Mouse (Mus musculus) MEL (cell line): ENCODE results near the gene Alkbh7. TPM values are rescaled to one million over a fixed set of nuclear protein-coding genes. Genes with fewer than 3 reads are reported as not detected.

ENCODE experiments used
- DNase-seq: peaks from one replicate; pipeline ENCODE4 v3.0.0; 2011; ENCODE audit warnings: low read depth, low spot score
- H3K27ac ChIP-seq: 2 replicates; pipeline ENCODE4 v1.5.1; 2012; ENCODE audit warnings: low read depth, mild to moderate bottlenecking, control low read depth, low read length, moderate library complexity; ENCODE audit not compliant: control insufficient read depth
- H3K27me3 ChIP-seq, 2 experiments: fragments of 150-350 bp in 1 of 2; sonication (generic) in 1 of 2; 2 replicates each; pipeline ENCODE4 v1.6.1; 2012; ENCODE audit warnings: low read length in 2 of 2, mild to moderate bottlenecking in 2 of 2, improper control_type of control experiment in 1 of 2, moderate library complexity in 1 of 2; ENCODE audit not compliant: insufficient read depth in 2 of 2, control insufficient read depth in 1 of 2
- H3K36me3 ChIP-seq, 2 experiments: 2 replicates each; pipeline ENCODE4 v1.6.1; 2012 to 2014; ENCODE audit warnings: low read length in 2 of 2, improper control_type of control experiment in 1 of 2, inconsistent platforms in 1 of 2, mild to moderate bottlenecking in 1 of 2; ENCODE audit not compliant: insufficient read depth in 2 of 2, control insufficient read depth in 1 of 2
- H3K4me1 ChIP-seq, 2 experiments: fragments of 150-350 bp in 1 of 2; sonication (generic) in 1 of 2; 2 replicates each; pipeline ENCODE4 v1.6.1; 2012; ENCODE audit warnings: low read length in 2 of 2, improper control_type of control experiment in 1 of 2, mild to moderate bottlenecking in 1 of 2; ENCODE audit not compliant: insufficient read depth in 2 of 2, control insufficient read depth in 1 of 2
- H3K4me3 ChIP-seq, 2 experiments: fragments of 150-350 bp in 1 of 2; sonication (generic) in 1 of 2; 2 replicates each; pipeline ENCODE4 v1.5.1; 2012; ENCODE audit warnings: low read depth in 2 of 2, low read length in 2 of 2, mild to moderate bottlenecking in 2 of 2, moderate library complexity in 2 of 2, control low read depth in 1 of 2, improper control_type of control experiment in 1 of 2; ENCODE audit not compliant: control insufficient read depth in 1 of 2, insufficient read depth in 1 of 2
- H3K79me2 ChIP-seq: 2 replicates; pipeline ENCODE4 v1.6.1; 2012; ENCODE audit warnings: mild to moderate bottlenecking, low read length, moderate library complexity; ENCODE audit not compliant: control insufficient read depth, poor library complexity, insufficient read depth
- H3K9ac ChIP-seq: 2 replicates; pipeline ENCODE4 v1.6.1; 2012; ENCODE audit warnings: low read depth, mild to moderate bottlenecking, control low read depth, low read length, moderate library complexity; ENCODE audit not compliant: control insufficient read depth, poor library complexity, severe bottlenecking
- H3K9me3 ChIP-seq: fragments of 150-350 bp; sonication (generic); replicated peaks from 2 replicates; pipeline ENCODE4 v1.6.1; 2012; ENCODE audit warnings: mild to moderate bottlenecking, low read length, improper control_type of control experiment, moderate library complexity; ENCODE audit not compliant: insufficient read depth
- CTCF ChIP-seq, 3 experiments: IDR thresholded peaks in 2 of 3; conservative IDR thresholded peaks in 1 of 3; 2 replicates each; pipeline ENCODE4 v1.5.1; 2011 to 2012; ENCODE audit warnings: low read length in 3 of 3, low read depth in 2 of 3, mild to moderate bottlenecking in 2 of 3, improper control_type of control experiment in 1 of 3, inconsistent platforms in 1 of 3, mixed read lengths in 1 of 3, moderate library complexity in 1 of 3; ENCODE audit not compliant: control insufficient read depth in 1 of 3, insufficient read depth in 1 of 3, poor library complexity in 1 of 3, severe bottlenecking in 1 of 3
- E2F4 ChIP-seq: IDR thresholded peaks from 2 replicates; pipeline ENCODE4 v1.6.1; 2011; ENCODE audit warnings: low read depth, low read length, improper control_type of control experiment, borderline replicate concordance
- EP300 ChIP-seq, 2 experiments: IDR thresholded peaks; 2 replicates each; pipeline ENCODE4 v1.6.1; 2011; ENCODE audit warnings: improper control_type of control experiment in 2 of 2, low read length in 2 of 2, low read depth in 1 of 2, mild to moderate bottlenecking in 1 of 2
- ETS1 ChIP-seq: IDR thresholded peaks from 2 replicates; pipeline ENCODE4 v1.6.1; 2012; ENCODE audit warnings: low read depth, mild to moderate bottlenecking, inconsistent platforms, low read length, improper control_type of control experiment, moderate library complexity
- GATA1 ChIP-seq: IDR thresholded peaks from 2 replicates; pipeline ENCODE4 v1.6.1; 2011; ENCODE audit warnings: low read depth, low read length, improper control_type of control experiment
- JUND ChIP-seq: IDR thresholded peaks from 2 replicates; pipeline ENCODE4 v1.6.1; 2011; ENCODE audit warnings: low read depth, mild to moderate bottlenecking, improper control_type of control experiment, low read length
- KAT2A ChIP-seq: conservative IDR thresholded peaks from 2 replicates; pipeline ENCODE4 v1.6.1; 2012; ENCODE audit warnings: low read depth, low read length, improper control_type of control experiment, inconsistent platforms
- MAX ChIP-seq: IDR thresholded peaks from 2 replicates; pipeline ENCODE4 v1.6.1; 2011; ENCODE audit warnings: low read length, improper control_type of control experiment
- MAZ ChIP-seq: IDR thresholded peaks from 2 replicates; pipeline ENCODE4 v1.6.1; 2012; ENCODE audit warnings: low read depth, mild to moderate bottlenecking, inconsistent platforms, low read length, improper control_type of control experiment
- MEF2A ChIP-seq: IDR thresholded peaks from 2 replicates; pipeline ENCODE4 v1.6.1; 2014; ENCODE audit warnings: low read depth, mild to moderate bottlenecking, inconsistent platforms, low read length, improper control_type of control experiment; ENCODE audit not compliant: poor library complexity, insufficient replicate concordance, severe bottlenecking; ENCODE audit errors: extremely low read depth
- MYB ChIP-seq: IDR thresholded peaks from 2 replicates; pipeline ENCODE4 v1.6.1; 2011; ENCODE audit warnings: mild to moderate bottlenecking, low read depth, low read length, improper control_type of control experiment
- NRF1 ChIP-seq: IDR thresholded peaks from 2 replicates; pipeline ENCODE4 v1.6.1; 2014; ENCODE audit warnings: low read depth, mild to moderate bottlenecking, inconsistent platforms, low read length, improper control_type of control experiment, moderate library complexity; ENCODE audit not compliant: poor library complexity, insufficient read depth, severe bottlenecking
- POLR2AphosphoS2 ChIP-seq: IDR thresholded peaks from 2 replicates; pipeline ENCODE4 v1.6.1; 2011; ENCODE audit warnings: low read length, improper control_type of control experiment
- SIN3A ChIP-seq: IDR thresholded peaks from 2 replicates; pipeline ENCODE4 v1.6.1; 2012; ENCODE audit warnings: low read length, improper control_type of control experiment, inconsistent platforms
- SMC3 ChIP-seq: IDR thresholded peaks from 2 replicates; pipeline ENCODE4 v1.6.1; 2011; ENCODE audit warnings: low read depth, low read length, improper control_type of control experiment
- TAL1 ChIP-seq: IDR thresholded peaks from 2 replicates; pipeline ENCODE4 v1.6.1; 2012; ENCODE audit warnings: mild to moderate bottlenecking, inconsistent platforms, low read length, moderate library complexity, mixed read lengths
- TBP ChIP-seq: IDR thresholded peaks from 2 replicates; pipeline ENCODE4 v1.8.0; 2011; ENCODE audit warnings: low read depth, low read length, improper control_type of control experiment
- TCF12 ChIP-seq: IDR thresholded peaks from 2 replicates; pipeline ENCODE4 v1.6.1; 2014; ENCODE audit warnings: low read depth, mild to moderate bottlenecking, inconsistent platforms, low read length, improper control_type of control experiment, moderate library complexity
- USF1 ChIP-seq: IDR thresholded peaks from 2 replicates; pipeline ENCODE4 v1.6.1; 2014; ENCODE audit warnings: low read depth, mild to moderate bottlenecking, inconsistent platforms, low read length, improper control_type of control experiment, moderate library complexity
- ZKSCAN1 ChIP-seq: IDR thresholded peaks from 2 replicates; pipeline ENCODE4 v1.6.1; 2012; ENCODE audit warnings: low read depth, mild to moderate bottlenecking, inconsistent platforms, low read length, improper control_type of control experiment, moderate library complexity
- ZMIZ1 ChIP-seq: IDR thresholded peaks from 2 replicates; pipeline ENCODE4 v1.6.1; 2012; ENCODE audit warnings: low read depth, mild to moderate bottlenecking, inconsistent platforms, low read length, improper control_type of control experiment, moderate library complexity
- polyA plus RNA-seq, 2 experiments: library from polyadenylated mRNA; stranded (reverse) in 1 of 2; unstranded in 1 of 2; fragments of >175 nt in 1 of 2; fragments of >200 nt in 1 of 2; gene quantifications; 2 replicates each; pipeline versions ENCODE4 v1.2.1 to v1.2.4; 2012; ENCODE audit warnings: low replicate concordance in 2 of 2, low read depth in 1 of 2; ENCODE audit not compliant: insufficient read length in 2 of 2, insufficient read depth in 1 of 2, missing spikeins in 1 of 2
- total RNA-seq: library from RNA; depleted of rRNA; stranded (reverse); fragments of 300-350 nt; gene quantifications from 2 replicates; pipeline ENCODE4 v1.2.3, GENCODE M21; 2012

Gene Alkbh7
- total and polyA plus RNA-seq, 3 experiments: 18.9 to 26.4 TPM; not detected in 1

GRCm38 (mm10) chr17:57012245-57012795 is 15.2 kb downstream of the Alkbh7 start:
- Histone ChIP-seq H3K79me2 (peaks cover 18% of the 10 kb centered on the region), H3K9ac (peak overlapping the region; percentile 84), H3K9me3 (no peaks in the 10 kb centered on the region), H3K27me3 (no peaks in the 10 kb centered on the region), H3K4me1 (peaks cover 6 to 17% of the 10 kb centered on the region in 2 experiments; a peak in 3 of 4 replicates), H3K36me3 (peaks cover 0 to 10% of the 10 kb centered on the region in 2 experiments; a peak in 3 of 4 replicates), H3K4me3 (peak overlapping the region; percentile 57 to 77), H3K27ac (peak overlapping the region; percentile 75)
- DNase-seq: no peak
- TF ChIP-seq SIN3A (no peak), MAX (no peak), CTCF (IDR thresholded peaks at IDR 0.05 in 2 of 3, conservative IDR thresholded peaks at IDR 0.05 in 1 of 3; ENCODE audit: control insufficient read depth in 1 of 3, insufficient read depth in 1 of 3, low read depth in 2 of 3, low read length in 3 of 3, poor library complexity in 1 of 3, severe bottlenecking in 1 of 3) (no peak), ZKSCAN1 (no peak), MAZ (no peak), JUND (no peak), GATA1 (no peak), TAL1 (no peak), ZMIZ1 (no peak), USF1 (no peak), POLR2AphosphoS2 (no peak), ETS1 (no peak), TBP (no peak), EP300 (IDR thresholded peaks at IDR 0.05; ENCODE audit: low read depth in 1 of 2, low read length in 2 of 2) (no peak), E2F4 (no peak)

DNA sequence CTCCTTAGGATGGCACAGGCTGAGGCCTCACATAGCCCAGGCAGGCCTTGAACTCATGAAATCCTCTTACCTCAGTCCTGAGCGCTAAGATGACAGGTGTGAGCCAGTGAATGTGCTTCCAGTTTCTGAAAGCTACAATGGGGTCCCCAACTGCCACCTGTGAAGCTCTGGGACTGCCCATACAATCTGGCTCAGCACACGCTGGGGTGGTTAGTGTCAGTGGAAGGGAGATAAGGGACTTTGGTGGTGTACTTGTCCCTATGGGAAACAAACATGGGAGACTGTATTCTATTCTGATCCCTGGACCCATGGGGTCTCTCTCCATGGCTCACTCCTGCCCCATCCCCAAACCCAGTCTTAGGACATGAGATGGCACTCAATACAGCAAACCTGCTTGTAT is 22.6 kb downstream of the Alkbh7 start:
- H3K27ac ChIP-seq: no peak overlapping the region
- DNase-seq: peak; percentile 51

More for the DNA sequence above, 22.6 kb downstream of the Alkbh7 start:
- no peaks in the 10 kb centered on the region for H3K9me3 ChIP-seq
- no peak overlapping the region for H3K9ac ChIP-seq
- H3K4me1 ChIP-seq: peaks cover 0 to 6% of the 10 kb centered on the region in 2 experiments; a peak in 1 of 4 replicates
- no peaks in the 10 kb centered on the region for H3K27me3 ChIP-seq
- H3K36me3 ChIP-seq: peaks cover 2% of the 10 kb centered on the region in 2 experiments; a peak in 3 of 4 replicates
- H3K4me3 ChIP-seq: no peak overlapping the region
- TF ChIP-seq MYB (0 out of 2 replicates have a peak, but pooled peaks have one; percentile 28), USF1 (no peak), MAX (no peak), GATA1 (peak; percentile 47; the same call in 1 of the 2 replicates), MAZ (no peak), SMC3 (no peak), MEF2A (no peak), EP300 (IDR thresholded peaks at IDR 0.05; ENCODE audit: low read depth in 1 of 2, low read length in 2 of 2) (peak; percentile 51 to 64; a peak in 3 of 4 replicates), NRF1 (no peak), TAL1 (peak; percentile 67), ZMIZ1 (no peak), TCF12 (peak; percentile 79), KAT2A (no peak)
- H3K79me2 ChIP-seq: no peaks in the 10 kb centered on the region
